Mouse (Mus musculus): ENCODE measurements around the gene Zfp30.

Zfp30 gene

DNA sequence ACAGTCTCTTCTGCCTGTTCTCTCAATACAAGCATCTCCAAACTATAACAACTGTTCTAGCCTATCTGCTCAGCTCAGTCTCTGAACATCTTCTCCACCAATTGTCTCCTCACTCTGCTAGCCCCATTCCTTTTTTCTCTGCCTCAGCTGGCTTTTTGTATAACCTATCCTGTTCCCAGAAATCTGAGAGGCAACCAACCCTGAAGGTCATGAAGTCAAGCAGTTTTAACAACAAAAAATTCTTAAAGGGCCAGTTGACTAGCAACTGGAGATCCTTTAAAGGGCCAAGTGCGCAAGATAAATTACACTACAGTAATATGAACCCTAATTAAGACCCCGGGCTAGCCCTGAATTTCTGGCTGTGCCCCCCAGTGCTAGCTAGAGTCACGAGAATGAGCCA, 9.4 kb upstream of the Zfp30 start:
- H3K9me3 ChIP-seq (ENCODE audit: low read length), result no peaks in the 10 kb centered on the region
- no peak overlapping the region for H3K4me3 ChIP-seq (replicated peaks; ENCODE audit: low read length)
- H3K36me3 ChIP-seq (ENCODE audit: insufficient read depth, low read length), result peaks cover 79% of the 10 kb centered on the region
- TF ChIP-seq POU5F1 (IDR thresholded peaks at IDR 0.05; ENCODE audit: borderline replicate concordance, low read length) (no peak), NANOG (IDR thresholded peaks at IDR 0.05; ENCODE audit: borderline replicate concordance, low read length) (no peak), CTCF (conservative IDR thresholded peaks at IDR 0.05; ENCODE audit: low read length) (no peak)
- H3K27me3 ChIP-seq (ENCODE audit: insufficient read depth, low read length), result no peaks in the 10 kb centered on the region
- peaks cover 32% of the 10 kb centered on the region for H3K4me1 ChIP-seq (replicated peaks; ENCODE audit: low read depth, low read length)

GRCm38 (mm10) chr7:29776568-29776967, 7.2 kb upstream of the Zfp30 start:
- Histone ChIP-seq H3K27me3 (ENCODE audit: insufficient read depth, low read length) (no peaks in the 10 kb centered on the region), H3K4me3 (replicated peaks; ENCODE audit: low read length) (no peak overlapping the region), H3K36me3 (ENCODE audit: insufficient read depth, low read length) (peaks cover 77% of the 10 kb centered on the region), H3K4me1 (replicated peaks; ENCODE audit: low read depth, low read length) (peaks cover 18% of the 10 kb centered on the region), H3K9me3 (ENCODE audit: low read length) (no peaks in the 10 kb centered on the region)
- TF ChIP-seq NANOG (IDR thresholded peaks at IDR 0.05; ENCODE audit: borderline replicate concordance, low read length), result no peak
- TF ChIP-seq CTCF (conservative IDR thresholded peaks at IDR 0.05; ENCODE audit: low read length), result no peak
- TF ChIP-seq POU5F1 (IDR thresholded peaks at IDR 0.05; ENCODE audit: borderline replicate concordance, low read length), result no peak

- no peaks in the 10 kb centered on the region for H3K9me3 ChIP-seq (ENCODE audit: low read length)
- H3K4me1 ChIP-seq (replicated peaks; ENCODE audit: low read depth, low read length), result peaks cover 21% of the 10 kb centered on the region
- peaks cover 70% of the 10 kb centered on the region for H3K36me3 ChIP-seq (ENCODE audit: insufficient read depth, low read length)
- no peak overlapping the region for H3K4me3 ChIP-seq (replicated peaks; ENCODE audit: low read length)
- no peak for TF ChIP-seq NANOG (IDR thresholded peaks at IDR 0.05; ENCODE audit: borderline replicate concordance, low read length)
- TF ChIP-seq CTCF (conservative IDR thresholded peaks at IDR 0.05; ENCODE audit: low read length), result no peak
- no peak for TF ChIP-seq POU5F1 (IDR thresholded peaks at IDR 0.05; ENCODE audit: borderline replicate concordance, low read length)
- H3K27me3 ChIP-seq (ENCODE audit: insufficient read depth, low read length), result no peaks in the 10 kb centered on the region
Observed at GRCm38 (mm10) chr7:29777372-29777771, 6.4 kb upstream of the Zfp30 start.

DNA sequence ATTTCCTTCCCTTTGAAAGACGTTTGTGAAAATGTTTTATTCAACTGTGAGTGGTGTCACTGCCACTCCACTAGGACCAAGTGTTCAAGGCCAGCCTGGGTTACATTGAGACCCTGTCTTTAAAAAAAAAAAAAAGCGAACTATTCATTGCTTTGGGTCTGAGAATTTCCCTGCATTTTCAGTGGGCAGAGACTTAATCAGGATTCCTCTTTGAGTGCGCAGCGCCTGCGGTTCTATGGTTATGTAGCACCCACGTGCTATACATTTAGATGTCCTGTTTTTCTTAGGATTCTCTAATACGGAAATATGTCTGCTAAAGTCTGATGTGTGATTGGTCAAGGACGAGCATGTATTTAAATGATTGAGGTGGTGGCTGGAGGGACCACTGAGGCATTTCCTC, 1.2 kb downstream of the Zfp30 start:
- no peak overlapping the region; the same call in 1 of the 2 replicates for H3K4me3 ChIP-seq (replicated peaks; ENCODE audit: low read length)
- H3K9me3 ChIP-seq (ENCODE audit: low read length), result peaks cover 8% of the 10 kb centered on the region; the same call in 1 of the 2 replicates
- no peaks in the 10 kb centered on the region for H3K27me3 ChIP-seq (ENCODE audit: insufficient read depth, low read length)
- peaks cover 23% of the 10 kb centered on the region for H3K36me3 ChIP-seq (ENCODE audit: insufficient read depth, low read length)
- peaks cover 28% of the 10 kb centered on the region for H3K4me1 ChIP-seq (replicated peaks; ENCODE audit: low read depth, low read length)
- TF ChIP-seq POU5F1 (IDR thresholded peaks at IDR 0.05; ENCODE audit: borderline replicate concordance, low read length) (no peak), NANOG (IDR thresholded peaks at IDR 0.05; ENCODE audit: borderline replicate concordance, low read length) (no peak), CTCF (conservative IDR thresholded peaks at IDR 0.05; ENCODE audit: low read length) (no peak)

- Histone ChIP-seq H3K4me3 (replicated peaks; ENCODE audit: low read length) (peak overlapping the region; percentile 52), H3K36me3 (ENCODE audit: insufficient read depth, low read length) (peaks cover 23% of the 10 kb centered on the region), H3K27me3 (ENCODE audit: insufficient read depth, low read length) (no peaks in the 10 kb centered on the region), H3K9me3 (ENCODE audit: low read length) (peaks cover 8% of the 10 kb centered on the region; the same call in 1 of the 2 replicates), H3K4me1 (replicated peaks; ENCODE audit: low read depth, low read length) (peaks cover 28% of the 10 kb centered on the region)
- no peak for TF ChIP-seq NANOG (IDR thresholded peaks at IDR 0.05; ENCODE audit: borderline replicate concordance, low read length)
- no peak for TF ChIP-seq CTCF (conservative IDR thresholded peaks at IDR 0.05; ENCODE audit: low read length)
- TF ChIP-seq POU5F1 (IDR thresholded peaks at IDR 0.05; ENCODE audit: borderline replicate concordance, low read length), result no peak
Observed at GRCm38 (mm10) chr7:29785888-29786287, 2.1 kb downstream of the Zfp30 start.

- Histone ChIP-seq H3K4me1 (replicated peaks; ENCODE audit: low read depth, low read length) (peaks cover 15% of the 10 kb centered on the region; the same call in 1 of the 2 replicates), H3K4me3 (replicated peaks; ENCODE audit: low read length) (peak overlapping the region; percentile 72), H3K36me3 (ENCODE audit: insufficient read depth, low read length) (peaks cover 17% of the 10 kb centered on the region), H3K9me3 (ENCODE audit: low read length) (peaks cover 28% of the 10 kb centered on the region), H3K27me3 (ENCODE audit: insufficient read depth, low read length) (peaks cover 18% of the 10 kb centered on the region)
- no peak for TF ChIP-seq POU5F1 (IDR thresholded peaks at IDR 0.05; ENCODE audit: borderline replicate concordance, low read length)
- no peak for TF ChIP-seq CTCF (conservative IDR thresholded peaks at IDR 0.05; ENCODE audit: low read length)
- no peak for TF ChIP-seq NANOG (IDR thresholded peaks at IDR 0.05; ENCODE audit: borderline replicate concordance, low read length)
Observed at GRCm38 (mm10) chr7:29792906-29793305, 9.1 kb downstream of the Zfp30 start.

DNA sequence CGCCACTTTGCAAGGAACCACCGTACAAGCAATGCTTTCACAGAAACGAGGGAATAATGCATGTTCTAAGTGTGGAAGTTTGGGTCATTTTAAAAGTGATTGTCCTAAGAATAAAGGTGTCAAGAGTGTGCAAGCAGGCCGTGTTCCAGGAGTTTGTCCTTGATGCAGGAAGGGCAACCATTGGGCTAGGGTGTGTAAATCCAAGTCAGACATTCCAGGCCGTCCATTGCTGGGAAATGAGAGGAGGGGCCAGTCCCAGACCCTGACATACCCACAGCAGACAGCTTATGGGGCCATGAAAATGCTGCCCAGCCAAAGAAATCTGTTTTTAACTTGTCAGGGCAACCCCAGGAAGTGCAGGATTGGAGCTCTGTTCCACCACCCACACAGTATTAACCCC, 23.2 kb downstream of the Zfp30 start:
- Histone ChIP-seq H3K4me1 (replicated peaks; ENCODE audit: low read depth, low read length) (no peaks in the 10 kb centered on the region), H3K9me3 (ENCODE audit: low read length) (peaks cover 31% of the 10 kb centered on the region), H3K36me3 (ENCODE audit: insufficient read depth, low read length) (no peaks in the 10 kb centered on the region), H3K27me3 (ENCODE audit: insufficient read depth, low read length) (no peaks in the 10 kb centered on the region), H3K4me3 (replicated peaks; ENCODE audit: low read length) (no peak overlapping the region)
- no peak for TF ChIP-seq CTCF (conservative IDR thresholded peaks at IDR 0.05; ENCODE audit: low read length)
- TF ChIP-seq NANOG (IDR thresholded peaks at IDR 0.05; ENCODE audit: borderline replicate concordance, low read length), result no peak
- TF ChIP-seq POU5F1 (IDR thresholded peaks at IDR 0.05; ENCODE audit: borderline replicate concordance, low read length), result no peak

GRCm38 (mm10) chr7:29812244-29812643, 28.4 kb downstream of the Zfp30 start:
- H3K4me1 ChIP-seq (replicated peaks; ENCODE audit: low read depth, low read length), result peaks cover 12% of the 10 kb centered on the region
- peaks cover 40% of the 10 kb centered on the region for H3K9me3 ChIP-seq (ENCODE audit: low read length)
- TF ChIP-seq POU5F1 (IDR thresholded peaks at IDR 0.05; ENCODE audit: borderline replicate concordance, low read length) (no peak), NANOG (IDR thresholded peaks at IDR 0.05; ENCODE audit: borderline replicate concordance, low read length) (no peak), CTCF (conservative IDR thresholded peaks at IDR 0.05; ENCODE audit: low read length) (no peak)
- H3K4me3 ChIP-seq (replicated peaks; ENCODE audit: low read length), result no peak overlapping the region
- H3K36me3 ChIP-seq (ENCODE audit: insufficient read depth, low read length), result no peaks in the 10 kb centered on the region
- no peaks in the 10 kb centered on the region for H3K27me3 ChIP-seq (ENCODE audit: insufficient read depth, low read length)

DNA sequence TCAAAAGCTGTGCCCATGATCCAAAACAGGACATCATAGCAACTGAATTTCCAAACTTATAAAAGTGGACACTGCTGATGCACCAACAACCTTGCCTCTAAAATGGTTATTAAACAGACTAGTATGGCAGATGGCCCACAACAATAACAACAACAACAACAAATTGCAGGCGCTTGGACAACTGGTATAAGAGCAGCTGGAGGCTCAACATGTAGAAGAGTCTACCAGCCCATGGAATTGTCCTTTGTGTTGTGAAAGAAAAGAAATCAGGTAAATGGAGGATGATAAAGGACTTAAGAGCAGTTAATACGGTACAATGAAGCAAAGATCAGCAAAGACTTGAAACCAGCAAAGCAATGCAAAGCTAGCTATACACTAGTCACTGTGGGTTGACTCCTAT, 30.6 kb downstream of the Zfp30 start:
- Histone ChIP-seq H3K4me3 (replicated peaks; ENCODE audit: low read length) (no peak overlapping the region), H3K27me3 (ENCODE audit: insufficient read depth, low read length) (no peaks in the 10 kb centered on the region), H3K9me3 (ENCODE audit: low read length) (peaks cover 32% of the 10 kb centered on the region), H3K36me3 (ENCODE audit: insufficient read depth, low read length) (0 out of 2 replicates have a peak, but pooled peaks cover 4% of the 10 kb centered on the region), H3K4me1 (replicated peaks; ENCODE audit: low read depth, low read length) (peaks cover 17% of the 10 kb centered on the region)
- TF ChIP-seq NANOG (IDR thresholded peaks at IDR 0.05; ENCODE audit: borderline replicate concordance, low read length) (no peak), CTCF (conservative IDR thresholded peaks at IDR 0.05; ENCODE audit: low read length) (no peak), POU5F1 (IDR thresholded peaks at IDR 0.05; ENCODE audit: borderline replicate concordance, low read length) (no peak)

Measured in E14TG2a.4 (cell line).